Mouse (Mus musculus) CH12.LX (cell line): ENCODE measurements around the gene Vstm2b. TPM values are rescaled to one million over a fixed set of nuclear protein-coding genes. Genes with fewer than 3 reads are reported as not detected.

Source experiments
- DNase-seq: peaks from one replicate; pipeline ENCODE4 v3.0.0-alpha.2; 2013; ENCODE audit errors: extremely low read depth
- H3K27ac ChIP-seq: 2 replicates; pipeline ENCODE4 v1.5.1; 2012; ENCODE audit warnings: low read depth, mild to moderate bottlenecking, control low read depth, moderate library complexity; ENCODE audit not compliant: insufficient read depth
- H3K27me3 ChIP-seq: replicated peaks from 2 replicates; pipeline ENCODE3; 2012; ENCODE audit warnings: inconsistent platforms
- H3K36me3 ChIP-seq, 2 experiments: replicated peaks in 1 of 2; 2 replicates each; pipeline versions ENCODE3 to v1.6.1; 2012; ENCODE audit warnings: inconsistent platforms in 1 of 2, low read length in 1 of 2, mild to moderate bottlenecking in 1 of 2, mixed read lengths in 1 of 2, moderate library complexity in 1 of 2; ENCODE audit not compliant: control insufficient read depth in 1 of 2, insufficient read depth in 1 of 2
- H3K4me1 ChIP-seq, 2 experiments: 2 replicates each; pipeline ENCODE4 v1.6.1; 2012; ENCODE audit warnings: inconsistent platforms in 1 of 2, moderate library complexity in 1 of 2; ENCODE audit not compliant: insufficient read depth in 2 of 2, control insufficient read depth in 1 of 2
- H3K4me2 ChIP-seq: 2 replicates; pipeline ENCODE4 v1.6.1; 2012; ENCODE audit warnings: low read depth, mild to moderate bottlenecking, control low read depth; ENCODE audit not compliant: poor library complexity, insufficient read depth, severe bottlenecking
- H3K4me3 ChIP-seq, 3 experiments: fragments of 150-350 bp in 1 of 3; sonication (generic) in 1 of 3; replicated peaks in 1 of 3; 2 replicates each; pipeline versions ENCODE3 to v1.5.1; 2011 to 2012; ENCODE audit warnings: low read depth in 2 of 3, low read length in 2 of 3, mild to moderate bottlenecking in 2 of 3, moderate library complexity in 2 of 3, control low read depth in 1 of 3, improper control_type of control experiment in 1 of 3, inconsistent platforms in 1 of 3, mixed read lengths in 1 of 3; ENCODE audit not compliant: poor library complexity in 1 of 3
- H3K79me2 ChIP-seq: replicated peaks from 2 replicates; pipeline ENCODE4 v1.6.1; 2012; ENCODE audit warnings: mild to moderate bottlenecking, moderate library complexity; ENCODE audit not compliant: control insufficient read depth, poor library complexity, insufficient read depth, severe bottlenecking; ENCODE audit errors: extremely low read depth
- H3K9ac ChIP-seq: 2 replicates; pipeline ENCODE4 v1.6.1; 2012; ENCODE audit warnings: low read depth, mild to moderate bottlenecking, control low read depth, moderate library complexity; ENCODE audit not compliant: insufficient read depth
- H3K9me3 ChIP-seq: replicated peaks from 2 replicates; pipeline ENCODE3; 2012; ENCODE audit warnings: low read length, inconsistent platforms, mixed read lengths
- CHD2 ChIP-seq: IDR thresholded peaks from 2 replicates; pipeline ENCODE4 v1.6.1; 2011; ENCODE audit warnings: low read length, improper control_type of control experiment
- E2F4 ChIP-seq: IDR thresholded peaks from 2 replicates; pipeline ENCODE4 v1.6.1; 2011; ENCODE audit warnings: low read depth, low read length, improper control_type of control experiment; ENCODE audit not compliant: insufficient replicate concordance
- EP300 ChIP-seq: IDR thresholded peaks from 2 replicates; pipeline ENCODE4 v1.6.1; 2011; ENCODE audit warnings: low read length, improper control_type of control experiment
- ETS1 ChIP-seq: conservative IDR thresholded peaks from 2 replicates; pipeline ENCODE4 v1.6.1; 2012; ENCODE audit warnings: low read depth, mild to moderate bottlenecking, inconsistent platforms, low read length, improper control_type of control experiment, moderate library complexity
- GABPA ChIP-seq: IDR thresholded peaks from 2 replicates; pipeline ENCODE4 v1.6.1; 2012; ENCODE audit warnings: low read depth, low read length, improper control_type of control experiment, inconsistent platforms; ENCODE audit not compliant: insufficient replicate concordance
- JUND ChIP-seq: conservative IDR thresholded peaks from 2 replicates; pipeline ENCODE4 v1.6.1; 2011; ENCODE audit warnings: low read depth, low read length, improper control_type of control experiment
- KAT2A ChIP-seq: IDR thresholded peaks from 2 replicates; pipeline ENCODE4 v1.6.1; 2012; ENCODE audit warnings: low read length, improper control_type of control experiment, inconsistent platforms; ENCODE audit not compliant: insufficient replicate concordance
- MAFK ChIP-seq: IDR thresholded peaks from 2 replicates; pipeline ENCODE4 v1.6.1; 2011; ENCODE audit warnings: low read length, improper control_type of control experiment; ENCODE audit not compliant: insufficient replicate concordance
- NELFE ChIP-seq: IDR thresholded peaks from 2 replicates; pipeline ENCODE4 v1.6.1; 2011; ENCODE audit warnings: low read depth, low read length, improper control_type of control experiment
- POLR2A ChIP-seq: IDR thresholded peaks from 2 replicates; pipeline ENCODE4 v1.6.1; 2011; ENCODE audit warnings: low read depth, mild to moderate bottlenecking, improper control_type of control experiment, low read length
- POLR2AphosphoS2 ChIP-seq: IDR thresholded peaks from 2 replicates; pipeline ENCODE4 v1.6.1; 2011; ENCODE audit warnings: low read depth, low read length, improper control_type of control experiment
- RAD21 ChIP-seq: IDR thresholded peaks from 2 replicates; pipeline ENCODE4 v1.6.1; 2011; ENCODE audit warnings: low read depth, mild to moderate bottlenecking, low read length, improper control_type of control experiment, moderate library complexity
- SMC3 ChIP-seq: IDR thresholded peaks from 2 replicates; pipeline ENCODE4 v1.6.1; 2011; ENCODE audit warnings: low read depth, low read length, improper control_type of control experiment
- TBP ChIP-seq: conservative IDR thresholded peaks from 2 replicates; pipeline ENCODE4 v1.6.1; 2011; ENCODE audit warnings: low read depth, low read length, improper control_type of control experiment
- TCF12 ChIP-seq: IDR thresholded peaks from 2 replicates; pipeline ENCODE4 v1.6.1; 2014; ENCODE audit warnings: low read depth, mild to moderate bottlenecking, inconsistent platforms, low read length, improper control_type of control experiment
- USF2 ChIP-seq: conservative IDR thresholded peaks from 2 replicates; pipeline ENCODE4 v1.6.1; 2011; ENCODE audit warnings: low read depth, low read length, improper control_type of control experiment
- ZKSCAN1 ChIP-seq: IDR thresholded peaks from 2 replicates; pipeline ENCODE4 v1.6.1; 2012; ENCODE audit warnings: low read depth, inconsistent platforms, low read length, improper control_type of control experiment, borderline replicate concordance
- dilution Hi-C: fragments of 300-500 bp; cut with MboI; formaldehyde crosslinking; loops from 2 replicates; pipeline ENCODE4 v1.14.3; 2020; ENCODE audit warnings: low sequenced_read_pairs; ENCODE audit not compliant: extremely low pct_unique_long_range_greater_than_20kb, extremely low pct_ligation_motif_present
- in situ Hi-C: fragments of 300-500 bp; cut with MboI; formaldehyde crosslinking; loops from 3 replicates; pipeline ENCODE4 v1.14.3; 2019; ENCODE audit warnings: low sequenced_read_pairs, low pct_ligation_motif_present, low pct_unique_long_range_greater_than_20kb, mixed read lengths
- polyA plus RNA-seq: library from polyadenylated mRNA; unstranded; fragments of >175 nt; gene quantifications from 2 replicates; pipeline ENCODE4 v1.2.1, GENCODE M21; 2012; ENCODE audit warnings: low read depth; ENCODE audit not compliant: insufficient read length
- total RNA-seq, 2 experiments: library from RNA; depleted of rRNA; stranded (reverse); fragments of 300-350 nt in 1 of 2; fragments of >200 nt in 1 of 2; gene quantifications; 2 replicates each; pipeline ENCODE4 v1.2.3; 2012 to 2014

Vstm2b gene
- total and polyA plus RNA-seq, 3 experiments, result not detected

DNA sequence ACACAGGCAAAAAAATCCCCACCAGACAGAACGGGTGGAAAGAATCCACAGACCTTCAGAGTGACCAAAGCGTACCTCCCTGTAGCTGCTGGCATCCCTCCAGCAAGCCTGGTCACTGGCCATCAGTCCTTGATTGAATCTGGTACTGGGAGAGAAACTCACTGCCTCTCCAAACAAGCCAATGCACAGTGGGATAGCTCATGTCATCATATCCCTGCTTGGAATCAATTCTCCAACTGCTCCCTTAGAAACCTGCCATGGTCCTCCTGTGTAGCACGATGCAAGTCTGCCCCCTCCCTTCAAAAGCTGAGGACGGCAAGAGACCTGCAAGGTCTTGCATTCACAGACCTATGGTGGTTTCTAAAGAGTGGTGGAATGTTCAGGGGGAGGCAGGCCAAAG lies 1.2 kb upstream of the Vstm2b start:
- in situ Hi-C loops (no loop called here), dilution Hi-C loops (no loop called here)
- TF ChIP-seq GABPA (no peak), USF2 (no peak)
- Histone ChIP-seq H3K4me3 (no peak overlapping the region), H3K36me3 (no peaks in the 10 kb centered on the region), H3K4me1 (no peaks in the 10 kb centered on the region), H3K9me3 (peaks cover 15% of the 10 kb centered on the region), H3K27ac (no peak overlapping the region), H3K9ac (no peak overlapping the region), H3K27me3 (no peaks in the 10 kb centered on the region), H3K4me2 (no peak overlapping the region), H3K79me2 (no peaks in the 10 kb centered on the region)
- DNase-seq, result no peak

DNA sequence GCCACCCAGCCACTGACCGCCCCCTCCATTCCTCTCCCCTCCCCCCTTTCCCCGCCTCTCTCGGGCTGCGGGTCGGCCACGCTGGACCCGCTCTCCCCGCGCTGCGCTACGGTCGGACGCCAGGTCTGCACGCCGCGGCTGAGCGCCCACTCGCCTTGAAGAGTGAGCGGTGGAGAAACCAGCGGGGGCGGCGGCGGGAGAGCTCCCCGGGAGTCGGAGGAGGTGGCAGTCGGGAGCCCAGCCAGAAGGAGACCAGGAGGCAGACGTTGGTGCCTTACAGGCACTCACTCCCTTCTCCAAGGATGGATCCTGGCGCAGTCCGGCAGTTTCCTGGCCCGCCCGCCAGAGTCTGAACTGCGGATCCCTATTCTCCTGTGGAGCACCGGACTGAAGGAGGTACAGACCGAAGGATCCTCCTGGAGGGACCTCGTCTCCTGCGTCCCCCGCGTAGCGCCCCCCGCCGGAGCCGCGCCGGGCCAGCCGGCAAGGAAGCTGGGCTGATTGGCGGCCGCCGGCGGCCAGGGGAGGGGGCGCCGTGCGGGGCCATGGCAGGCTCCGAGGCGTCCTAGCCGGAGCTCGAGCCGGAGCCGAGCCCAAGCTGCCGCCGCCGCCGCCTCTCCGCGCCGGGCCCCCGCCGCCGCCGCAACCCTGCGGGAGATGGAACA lies 715 bp downstream of the Vstm2b start:
- Histone ChIP-seq H3K4me3 (no peak overlapping the region), H3K4me1 (no peaks in the 10 kb centered on the region), H3K27ac (no peak overlapping the region), H3K9ac (no peak overlapping the region), H3K36me3 (no peaks in the 10 kb centered on the region), H3K4me2 (no peak overlapping the region), H3K79me2 (no peaks in the 10 kb centered on the region), H3K9me3 (peaks cover 15% of the 10 kb centered on the region), H3K27me3 (no peaks in the 10 kb centered on the region)
- in situ Hi-C loops, result no loop called here
- dilution Hi-C loops, result no loop called here
- TF ChIP-seq MAFK (no peak), NELFE (no peak), USF2 (no peak), JUND (no peak), KAT2A (no peak), ETS1 (no peak), EP300 (no peak), RAD21 (no peak), SMC3 (no peak), POLR2A (no peak), TCF12 (no peak), POLR2AphosphoS2 (no peak), CHD2 (no peak), E2F4 (no peak), ZKSCAN1 (no peak), TBP (no peak)
- no peak for DNase-seq
